Mouse (Mus musculus) intestine, postnatal 0 days (tissue): ENCODE measurements at regions not wholly inside any gene's neighbourhood (a gene's known extent, or its start where the extent isn't known, plus 50 kb on each side); places are given as distances from the start of the nearest gene placed in this dataset.

Source experiments
- ATAC-seq: fragments of 200-750 bp; cut with Nextera tagmentation; 2 replicates; pipeline ENCODE4 v1.8.0; 2017; ENCODE audit warnings: mild to moderate bottlenecking, moderate TSS enrichment, moderate library complexity
- H3K27ac ChIP-seq: fragments of 300-500 bp; sonication (generic); 2 replicates; pipeline ENCODE4 v1.5.1; 2014; ENCODE audit warnings: mild to moderate bottlenecking, low read depth, low read length, moderate library complexity
- H3K27me3 ChIP-seq: fragments of 300-500 bp; sonication (generic); replicated peaks from 2 replicates; pipeline ENCODE4 v1.6.1; 2014; ENCODE audit warnings: low read length, mixed read lengths; ENCODE audit not compliant: control insufficient read depth, insufficient read depth
- H3K36me3 ChIP-seq: fragments of 300-500 bp; sonication (generic); 2 replicates; pipeline ENCODE4 v1.6.1; 2014; ENCODE audit warnings: mild to moderate bottlenecking, moderate library complexity; ENCODE audit not compliant: control insufficient read depth, insufficient read depth
- H3K4me1 ChIP-seq: fragments of 300-500 bp; sonication (generic); replicated peaks from 2 replicates; pipeline ENCODE4 v1.6.1; 2014; ENCODE audit warnings: antibody characterized with exemption, low read length, mixed read lengths; ENCODE audit not compliant: control insufficient read depth, insufficient read depth
- H3K4me2 ChIP-seq: fragments of 300-500 bp; sonication (generic); replicated peaks from 2 replicates; pipeline ENCODE4 v1.6.1; 2014; ENCODE audit warnings: low read depth, mild to moderate bottlenecking, moderate library complexity
- H3K4me3 ChIP-seq: fragments of 300-500 bp; sonication (generic); 2 replicates; pipeline ENCODE4 v1.5.1; 2014; ENCODE audit warnings: low read depth, low read length
- H3K9ac ChIP-seq: fragments of 300-500 bp; sonication (generic); 2 replicates; pipeline ENCODE4 v1.6.1; 2014; ENCODE audit warnings: mild to moderate bottlenecking, low read depth, low read length
- H3K9me3 ChIP-seq: fragments of 300-500 bp; sonication (generic); 2 replicates; pipeline ENCODE4 v1.6.1; 2016; ENCODE audit warnings: mixed run types; ENCODE audit not compliant: control insufficient read depth
- CTCF ChIP-seq: sonication (generic); IDR thresholded peaks from 2 replicates; pipeline ENCODE4 v1.5.1; 2016; ENCODE audit warnings: low read depth, mild to moderate bottlenecking, control low read depth, antibody characterized with exemption, moderate library complexity
- WGBS: fragments of 180-500 bp; shearing (Covaris S2); extraction: QIAGEN DNeasy Blood & Tissue Kit; methylation state at CpG from one replicate; pipeline ENCODE4 v1.1.7; 2014; 5-methylcytosine and 5-hydroxymethylcytosine counted together

DNA sequence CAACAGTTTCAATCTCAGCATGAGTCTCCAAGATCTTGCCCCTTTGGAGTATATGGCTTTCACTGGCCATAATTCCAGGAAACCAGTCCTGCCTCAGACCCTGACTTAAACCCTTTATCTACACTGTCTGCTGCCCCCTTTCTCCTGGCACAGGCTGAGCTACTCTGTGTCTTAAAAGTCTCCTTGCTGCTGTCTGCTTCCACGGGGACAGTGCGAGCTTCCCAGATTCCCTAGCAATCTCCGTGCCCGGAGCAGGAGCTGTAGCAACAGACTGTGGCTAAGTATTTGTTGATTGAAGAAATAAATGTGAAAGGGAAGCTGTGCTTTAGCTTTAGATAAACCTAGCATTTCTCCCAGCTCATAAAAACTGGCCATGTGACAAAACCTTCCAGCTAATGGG, 95.2 kb upstream of the Ptch1 start:
- H3K36me3 ChIP-seq: no peaks in the 10 kb centered on the region
- no peak overlapping the region for H3K4me2 ChIP-seq
- H3K4me1 ChIP-seq: no peaks in the 10 kb centered on the region; the same call in 1 of the 2 replicates
- no peaks in the 10 kb centered on the region for H3K27me3 ChIP-seq
- H3K4me3 ChIP-seq: no peak overlapping the region
- no peak overlapping the region for H3K9ac ChIP-seq
- H3K27ac ChIP-seq: no peak overlapping the region
- no peak for ATAC-seq
- 48% methylated on average over 4 of the region's 4 CpGs for WGBS
- H3K9me3 ChIP-seq: no peaks in the 10 kb centered on the region
- TF ChIP-seq CTCF: 0 out of 2 replicates have a peak, but pooled peaks have one; percentile 10

DNA sequence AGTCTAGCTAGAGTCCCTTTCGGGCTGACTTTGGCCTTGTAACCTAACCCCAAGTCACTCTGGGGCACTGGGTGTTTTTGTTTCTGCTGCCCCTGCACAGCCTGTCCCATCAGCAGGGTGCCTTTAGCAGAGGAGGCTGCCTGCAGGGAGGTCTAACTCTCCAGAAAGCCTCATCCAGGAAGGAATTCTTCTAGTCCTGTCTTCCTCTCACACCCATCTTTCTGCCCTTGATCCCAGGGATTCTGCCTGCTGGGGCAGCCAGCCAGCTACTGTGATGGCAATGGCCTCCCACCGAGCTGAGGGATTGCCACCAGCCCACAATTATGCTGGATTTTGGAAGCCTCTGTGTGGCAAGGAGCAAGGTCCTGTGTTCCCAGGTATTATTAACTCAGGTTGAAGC, 95.6 kb upstream of the Ptch1 start:
- Histone ChIP-seq H3K4me2 (no peak overlapping the region), H3K27ac (no peak overlapping the region), H3K36me3 (no peaks in the 10 kb centered on the region), H3K4me1 (no peaks in the 10 kb centered on the region; the same call in 1 of the 2 replicates), H3K4me3 (no peak overlapping the region), H3K9ac (no peak overlapping the region), H3K27me3 (no peaks in the 10 kb centered on the region), H3K9me3 (no peaks in the 10 kb centered on the region)
- 50% methylated on average over 2 of the region's 2 CpGs for WGBS
- no peak for TF ChIP-seq CTCF
- no peak for ATAC-seq

DNA sequence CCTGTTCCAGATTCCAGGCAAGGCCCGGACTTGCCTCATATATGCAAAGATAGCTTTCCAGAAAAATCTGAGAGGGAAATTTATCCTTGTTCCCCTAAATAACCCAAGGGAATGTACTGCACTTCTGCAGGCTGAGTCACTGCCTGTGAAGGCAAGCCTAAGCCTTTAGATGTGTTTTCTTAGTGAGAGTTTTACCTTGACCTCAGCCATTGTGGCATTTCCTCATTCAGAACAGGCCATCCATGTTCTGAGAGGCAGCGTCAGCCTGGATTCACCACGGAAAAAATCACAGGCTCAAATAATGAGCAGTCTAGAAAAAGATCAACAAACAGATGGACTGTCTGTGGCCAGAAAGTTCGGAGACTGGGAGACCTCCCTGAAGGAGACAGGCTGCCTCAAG, 99.0 kb upstream of the Ptch1 start:
- Histone ChIP-seq H3K27ac (no peak overlapping the region), H3K9ac (no peak overlapping the region), H3K27me3 (no peaks in the 10 kb centered on the region), H3K4me3 (no peak overlapping the region), H3K4me2 (no peak overlapping the region), H3K4me1 (no peaks in the 10 kb centered on the region), H3K36me3 (no peaks in the 10 kb centered on the region), H3K9me3 (no peaks in the 10 kb centered on the region)
- WGBS: 50% methylated on average over 4 of the region's 4 CpGs
- ATAC-seq: no peak
- no peak for TF ChIP-seq CTCF

DNA sequence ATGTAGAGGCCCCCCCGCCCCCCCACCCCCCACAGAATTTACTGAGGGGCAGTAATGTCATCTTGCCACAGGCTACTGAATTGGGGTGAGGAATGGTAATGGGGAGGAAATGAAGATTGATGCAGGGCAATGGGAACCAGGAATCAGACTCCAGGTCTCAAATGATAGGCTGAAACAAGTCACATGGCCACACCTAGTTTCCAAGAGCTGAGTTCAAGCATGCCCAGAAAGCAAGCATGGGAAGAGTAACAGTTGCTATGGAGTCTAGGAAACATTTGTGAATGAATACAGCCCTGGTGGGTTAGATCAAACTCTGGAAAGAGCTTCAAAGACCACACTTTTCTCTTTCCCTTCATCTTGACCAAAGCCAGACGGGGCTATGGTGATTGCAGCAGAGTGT, 104.3 kb upstream of the Ptch1 start:
- Histone ChIP-seq H3K4me1 (no peaks in the 10 kb centered on the region), H3K9me3 (no peaks in the 10 kb centered on the region), H3K4me2 (no peak overlapping the region), H3K36me3 (no peaks in the 10 kb centered on the region), H3K27ac (no peak overlapping the region), H3K27me3 (peaks cover 16% of the 10 kb centered on the region), H3K4me3 (no peak overlapping the region), H3K9ac (no peak overlapping the region)
- WGBS: 66% methylated on average over 2 of the region's 2 CpGs
- no peak for TF ChIP-seq CTCF
- no peak for ATAC-seq

DNA sequence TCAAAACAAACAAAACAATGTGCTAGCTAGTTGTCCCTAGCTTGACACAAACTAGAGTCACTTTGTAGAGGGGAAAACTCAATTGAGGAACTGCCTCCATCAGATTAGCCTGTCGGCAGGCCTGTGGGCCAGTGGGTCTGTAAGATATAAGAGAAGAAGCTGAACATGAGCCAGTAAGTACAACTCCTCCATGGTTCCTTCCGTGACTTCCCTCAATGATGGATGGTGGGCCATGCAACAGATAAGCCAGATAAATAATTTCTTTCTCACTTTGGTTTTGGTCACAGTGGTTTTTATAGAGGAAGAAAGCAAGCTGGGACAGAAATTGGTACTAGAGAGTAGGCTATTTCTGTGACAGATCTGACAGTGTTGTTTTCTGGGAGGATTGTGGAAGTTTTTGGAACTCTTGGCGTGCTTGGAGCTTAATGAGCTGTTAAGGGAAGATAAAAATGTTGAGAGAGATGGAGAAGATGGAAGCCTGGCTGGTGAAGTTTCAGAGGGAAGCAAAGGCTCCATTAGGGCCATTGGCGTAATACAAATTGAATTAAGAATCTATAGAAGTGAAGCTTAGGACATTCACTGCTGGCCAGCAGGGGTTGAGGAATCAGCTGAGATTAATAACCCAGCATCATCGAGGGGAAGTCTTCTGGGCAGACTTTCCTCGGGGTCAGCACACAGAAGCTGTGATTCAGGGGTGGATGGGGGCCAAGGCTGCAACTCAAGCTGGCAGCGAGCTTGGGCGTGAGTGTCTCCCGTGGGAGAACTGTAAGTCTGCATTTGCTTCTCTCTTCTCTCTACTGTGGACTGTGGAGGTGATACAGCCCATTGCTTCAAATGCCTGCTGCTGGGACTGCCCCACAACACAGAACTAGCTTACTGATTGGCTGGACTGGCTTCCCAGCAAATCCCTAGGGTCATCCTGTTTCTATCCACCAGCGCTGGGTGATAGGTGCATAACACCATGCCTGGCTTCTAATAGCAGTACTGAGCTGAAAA, 105.2 kb upstream of the Ptch1 start:
- TF ChIP-seq CTCF: no peak
- Histone ChIP-seq H3K27ac (no peak overlapping the region), H3K27me3 (peaks cover 20% of the 10 kb centered on the region), H3K36me3 (no peaks in the 10 kb centered on the region), H3K4me3 (no peak overlapping the region), H3K9me3 (no peaks in the 10 kb centered on the region), H3K4me1 (no peaks in the 10 kb centered on the region), H3K9ac (no peak overlapping the region), H3K4me2 (no peak overlapping the region)
- no peak for ATAC-seq
- 79% methylated on average over 10 of the region's 10 CpGs for WGBS

DNA sequence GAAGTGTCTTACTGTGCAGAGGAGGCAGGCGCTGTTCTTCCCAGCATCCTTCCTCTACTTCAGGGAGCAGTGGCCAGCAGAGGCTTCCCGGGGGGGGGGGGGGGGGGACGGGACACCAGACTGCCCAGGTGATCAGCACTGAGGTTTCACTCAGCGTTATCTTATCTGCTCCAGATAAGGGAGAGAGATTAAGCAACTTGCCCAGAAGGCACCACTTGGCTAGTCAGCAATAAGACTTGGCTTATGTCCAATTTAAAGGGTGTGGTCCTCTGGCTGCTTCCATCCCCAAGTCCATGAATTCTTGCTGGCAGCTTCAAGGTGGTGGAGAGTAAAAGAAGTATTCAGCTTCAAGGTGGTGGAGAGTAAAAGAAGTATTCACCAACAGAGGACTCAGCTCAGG, 108.9 kb upstream of the Ptch1 start:
- 32% methylated on average over 4 of the region's 4 CpGs for WGBS
- Histone ChIP-seq H3K9me3 (no peaks in the 10 kb centered on the region), H3K4me3 (no peak overlapping the region), H3K4me1 (no peaks in the 10 kb centered on the region), H3K36me3 (no peaks in the 10 kb centered on the region), H3K27ac (no peak overlapping the region), H3K4me2 (no peak overlapping the region), H3K9ac (no peak overlapping the region), H3K27me3 (peaks cover 24% of the 10 kb centered on the region)
- ATAC-seq: peak; percentile 56
- TF ChIP-seq CTCF: no peak
